Mouse (Mus musculus) limb, embryonic 14.5 days (tissue): ENCODE measurements around the gene Hoxb9. TPM values are rescaled to one million over a fixed set of nuclear protein-coding genes. Genes with fewer than 3 reads are reported as not detected.

Experiments
- ATAC-seq: fragments of 200-750 bp; cut with Nextera tagmentation; 2 replicates; pipeline ENCODE4 v1.8.0; 2017; ENCODE audit warnings: low read depth, moderate number of reproducible peaks, moderate TSS enrichment; ENCODE audit not compliant: low FRiP score
- DNase-seq: peaks from one replicate; pipeline ENCODE4 v3.0.0-alpha.2; 2015; ENCODE audit warnings: low spot score
- H3K27ac ChIP-seq: fragments of 300-500 bp; sonication (generic); replicated peaks from 2 replicates; pipeline ENCODE4 v1.5.1; 2014; ENCODE audit warnings: low read depth, mild to moderate bottlenecking, low read length, moderate library complexity, mixed read lengths
- H3K27me3 ChIP-seq: fragments of 300-500 bp; sonication (generic); 2 replicates; pipeline ENCODE4 v1.6.1; 2014; ENCODE audit warnings: low read length, mixed read lengths; ENCODE audit not compliant: control insufficient read depth, insufficient read depth
- H3K36me3 ChIP-seq: fragments of 300-500 bp; sonication (generic); 2 replicates; pipeline ENCODE4 v1.6.1; 2014; ENCODE audit warnings: mild to moderate bottlenecking, low read length, moderate library complexity, mixed read lengths; ENCODE audit not compliant: control insufficient read depth, insufficient read depth
- H3K4me1 ChIP-seq: fragments of 300-500 bp; sonication (generic); 2 replicates; pipeline ENCODE4 v1.6.1; 2014; ENCODE audit warnings: antibody characterized with exemption, low read length, mixed read lengths; ENCODE audit not compliant: control insufficient read depth, insufficient read depth
- H3K4me2 ChIP-seq: fragments of 300-500 bp; sonication (generic); replicated peaks from 2 replicates; pipeline ENCODE4 v1.6.1; 2014; ENCODE audit warnings: low read depth, mild to moderate bottlenecking, low read length, moderate library complexity; ENCODE audit not compliant: severe bottlenecking
- H3K4me3 ChIP-seq: fragments of 300-500 bp; sonication (generic); replicated peaks from 2 replicates; pipeline ENCODE4 v1.5.1; 2014; ENCODE audit warnings: low read length
- H3K9ac ChIP-seq: fragments of 300-500 bp; sonication (generic); 2 replicates; pipeline ENCODE4 v1.6.1; 2014; ENCODE audit warnings: mild to moderate bottlenecking, low read depth, low read length, moderate library complexity; ENCODE audit not compliant: severe bottlenecking
- H3K9me3 ChIP-seq: fragments of 300-500 bp; sonication (generic); 2 replicates; pipeline ENCODE4 v1.6.1; 2016; ENCODE audit warnings: low read length; ENCODE audit not compliant: control insufficient read depth
- POLR2A ChIP-seq: fragments of 200-500 bp; IDR thresholded peaks from 2 replicates; pipeline ENCODE4 v1.8.0; 2012; ENCODE audit warnings: inconsistent platforms, mild to moderate bottlenecking, moderate library complexity, borderline replicate concordance; ENCODE audit not compliant: insufficient read depth, insufficient read length; ENCODE audit errors: extremely low read depth
- WGBS: fragments of 180-500 bp; shearing (Covaris S2); extraction: QIAGEN DNeasy Blood & Tissue Kit; methylation state at CpG from one replicate; pipeline ENCODE4 v1.1.7; 2014; 5-methylcytosine and 5-hydroxymethylcytosine counted together
- polyA plus RNA-seq, 2 experiments: library from polyadenylated mRNA; depleted of rRNA in 1 of 2; stranded (reverse) in 1 of 2; unstranded in 1 of 2; fragments of >200 nt; fragmentation: Nextera tagmentation in 1 of 2; extraction: Ambion mirVana in 1 of 2; gene quantifications; 2 replicates each; pipeline versions ENCODE4 v1.2.1 to v1.2.3; 2012 to 2014

The Hoxb9 gene
- polyA plus RNA-seq, 2 experiments, result 1.2 to 4.4 TPM

- under 1% methylated on average over 43 of the region's 43 CpGs for WGBS
- Histone ChIP-seq H3K27me3 (peaks cover 97% of the 10 kb centered on the region), H3K4me2 (peak within 1 kb of the TSS; percentile 43), H3K9me3 (no peaks in the 10 kb centered on the region), H3K9ac (0 out of 2 replicates have a peak within 1 kb of the TSS, but pooled peaks have one; percentile 26), H3K4me1 (peaks cover 4% of the 10 kb centered on the region; the same call in 1 of the 2 replicates), H3K4me3 (peak within 1 kb of the TSS; percentile 28), H3K27ac (no peak within 1 kb of the TSS), H3K36me3 (no peaks in the 10 kb centered on the region)
- no peak for DNase-seq
- 0 out of 2 replicates have a peak, but pooled peaks have one; percentile 8 for TF ChIP-seq POLR2A
- no peak for ATAC-seq
These were observed 14.8 kb downstream of the Hoxb9 start, which contains the start of gene Hoxb7 for GRCm38 (mm10) chr11:96285771-96286738. Gene Hoxb7, plus strand, starts transcription at chr11:96286623.

- Histone ChIP-seq H3K27ac (no peak overlapping the region), H3K27me3 (peaks cover 98% of the 10 kb centered on the region), H3K4me1 (peaks cover 4% of the 10 kb centered on the region; the same call in 1 of the 2 replicates), H3K36me3 (no peaks in the 10 kb centered on the region), H3K4me3 (peak overlapping the region; percentile 28), H3K9me3 (no peaks in the 10 kb centered on the region), H3K9ac (0 out of 2 replicates have a peak overlapping the region, but pooled peaks have one; percentile 26), H3K4me2 (peak overlapping the region; percentile 43)
- no peak for DNase-seq
- ATAC-seq, result no peak
- TF ChIP-seq POLR2A, result no peak
- WGBS, result 1% methylated on average over 55 of the region's 55 CpGs
These were observed 15.6 kb downstream of the Hoxb9 start for GRCm38 (mm10) chr11:96286739-96287385.

- Histone ChIP-seq H3K9ac (no peak overlapping the region), H3K27ac (no peak overlapping the region), H3K27me3 (peaks cover 98% of the 10 kb centered on the region), H3K36me3 (no peaks in the 10 kb centered on the region), H3K4me3 (peak overlapping the region; percentile 28), H3K9me3 (no peaks in the 10 kb centered on the region), H3K4me2 (peak overlapping the region; percentile 43), H3K4me1 (peaks cover 4% of the 10 kb centered on the region; the same call in 1 of the 2 replicates)
- 1% methylated on average over 9 of the region's 9 CpGs for WGBS
- no peak for TF ChIP-seq POLR2A
- ATAC-seq (no peak), DNase-seq (no peak)
These were observed 16.2 kb downstream of the Hoxb9 start for GRCm38 (mm10) chr11:96287411-96287810.

DNA sequence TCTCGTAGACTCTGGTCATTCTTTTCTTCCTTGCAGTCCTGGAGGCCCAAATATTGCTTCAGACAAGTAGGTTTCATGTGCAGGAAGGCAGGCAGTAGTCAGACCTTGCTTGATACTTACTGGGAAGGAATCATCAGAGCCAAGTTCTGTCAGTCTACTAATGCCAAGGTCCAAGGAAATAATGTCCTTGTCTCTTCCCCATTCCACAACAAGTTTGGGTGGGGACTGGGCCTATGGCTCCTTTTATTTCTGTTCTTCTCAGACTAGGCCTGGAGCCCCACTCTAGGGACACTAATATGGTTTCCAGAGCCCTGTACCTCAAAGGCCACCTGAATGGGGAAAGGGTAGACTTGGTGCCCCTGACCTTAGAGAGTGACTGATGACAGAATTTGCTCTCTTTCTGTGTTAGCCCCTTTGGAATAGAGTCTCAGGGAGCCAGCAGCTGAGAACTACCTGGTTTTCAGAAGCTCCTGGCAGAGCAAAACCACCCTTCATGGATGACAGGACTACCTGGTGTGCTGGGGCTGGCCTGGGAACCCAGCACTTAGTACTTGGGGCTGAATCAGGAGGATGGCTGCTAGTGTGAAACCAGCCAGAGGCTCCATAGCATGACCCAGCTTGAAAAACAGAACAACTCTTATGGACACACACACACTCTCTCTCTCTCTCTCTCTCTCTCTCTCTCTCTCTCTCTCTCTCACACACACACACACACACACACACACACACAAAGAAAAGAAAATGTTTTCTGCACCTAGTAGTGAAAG, 17.4 kb downstream of the Hoxb9 start:
- TF ChIP-seq POLR2A, result no peak
- Histone ChIP-seq H3K27ac (no peak overlapping the region), H3K9me3 (no peaks in the 10 kb centered on the region), H3K4me2 (no peak overlapping the region), H3K4me1 (peaks cover 4% of the 10 kb centered on the region; the same call in 1 of the 2 replicates), H3K27me3 (peaks cover 98% of the 10 kb centered on the region), H3K9ac (no peak overlapping the region), H3K4me3 (no peak overlapping the region), H3K36me3 (no peaks in the 10 kb centered on the region)
- ATAC-seq (no peak), DNase-seq (no peak)
- 32% methylated on average over 1 of the region's 1 CpGs for WGBS
